Mouse (Mus musculus) kidney, embryonic 14.5 days (tissue): ENCODE results near the gene Olfr313. TPM values are rescaled to one million over a fixed set of nuclear protein-coding genes. Genes with fewer than 3 reads are reported as not detected.
A peak's percentile ranks its signal among the peaks of the same experiment; 100 is the strongest.
"Not testable (repeated sequence)": the region's sequence is repeated elsewhere in the genome, so short reads cannot be mapped to it uniquely, and the experiment has no call there.

Experiments used
- ATAC-seq: fragments of 200-750 bp; cut with Nextera tagmentation; 2 replicates; pipeline ENCODE4 v1.8.0; 2017; ENCODE audit warnings: moderate number of reproducible peaks, mild to moderate bottlenecking, moderate TSS enrichment, moderate library complexity; ENCODE audit not compliant: low FRiP score, low TSS enrichment
- H3K27ac ChIP-seq: fragments of 300-500 bp; sonication (generic); 2 replicates; pipeline ENCODE4 v1.5.1; 2014; ENCODE audit warnings: low read depth, mild to moderate bottlenecking, low read length, moderate library complexity, mixed read lengths
- H3K27me3 ChIP-seq: fragments of 300-500 bp; sonication (generic); 2 replicates; pipeline ENCODE4 v1.6.1; 2014; ENCODE audit warnings: mild to moderate bottlenecking, low read length; ENCODE audit not compliant: control insufficient read depth, insufficient read depth
- H3K36me3 ChIP-seq: fragments of 300-500 bp; sonication (generic); 2 replicates; pipeline ENCODE4 v1.6.1; 2014; ENCODE audit warnings: low read length, mixed read lengths; ENCODE audit not compliant: control insufficient read depth, insufficient read depth
- H3K4me1 ChIP-seq: fragments of 300-500 bp; sonication (generic); 2 replicates; pipeline ENCODE4 v1.6.1; 2014; ENCODE audit warnings: low read length, mixed read lengths; ENCODE audit not compliant: control insufficient read depth, insufficient read depth
- H3K4me2 ChIP-seq: fragments of 300-500 bp; sonication (generic); replicated peaks from 2 replicates; pipeline ENCODE4 v1.6.1; 2014; ENCODE audit warnings: low read depth, mild to moderate bottlenecking, low read length
- H3K4me3 ChIP-seq: fragments of 300-500 bp; sonication (generic); 2 replicates; pipeline ENCODE4 v1.5.1; 2014; ENCODE audit warnings: mild to moderate bottlenecking, low read length
- H3K9ac ChIP-seq: fragments of 300-500 bp; sonication (generic); 2 replicates; pipeline ENCODE4 v1.6.1; 2014; ENCODE audit warnings: low read depth, mild to moderate bottlenecking, low read length, moderate library complexity
- H3K9me3 ChIP-seq: fragments of 300-500 bp; sonication (generic); 2 replicates; pipeline ENCODE4 v1.6.1; 2016; ENCODE audit warnings: low read length; ENCODE audit not compliant: control insufficient read depth
- WGBS: fragments of 180-500 bp; shearing (Covaris S2); extraction: QIAGEN DNeasy Blood & Tissue Kit; methylation state at CpG from one replicate; pipeline ENCODE4 v1.1.7; 2014; 5-methylcytosine and 5-hydroxymethylcytosine counted together
- polyA plus RNA-seq: library from polyadenylated mRNA; unstranded; fragments of >200 nt; fragmentation: Nextera tagmentation; extraction: Ambion mirVana; gene quantifications from 2 replicates; pipeline ENCODE4 v1.2.1, GENCODE M21; 2014

The Olfr313 gene
- polyA plus RNA-seq, 1 experiment from 2014 or later: not detected

DNA sequence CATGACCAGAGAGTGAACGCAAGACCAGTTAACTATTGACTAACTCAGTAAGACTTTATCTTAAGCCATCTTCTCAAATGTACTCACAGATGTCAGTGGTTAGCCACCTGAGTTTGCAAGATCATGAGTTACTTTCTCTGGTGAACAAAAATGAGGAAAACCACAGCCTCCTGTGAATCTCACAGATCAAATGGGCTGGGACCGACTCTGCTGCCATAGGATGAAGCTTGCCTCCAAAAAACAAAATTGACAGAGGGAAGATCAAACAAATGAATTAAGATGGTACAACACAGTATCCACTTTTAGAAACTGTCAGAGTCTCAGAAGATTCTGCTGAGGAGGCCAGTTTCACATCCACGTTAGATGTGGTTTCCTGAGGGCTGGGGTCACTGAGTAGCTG lies 15.0 kb downstream of the Olfr313 start:
- H3K27me3 ChIP-seq: no peaks in the 10 kb centered on the region
- 83% methylated on average over 3 of the region's 3 CpGs for WGBS
- H3K9ac ChIP-seq: no peak overlapping the region
- no peaks in the 10 kb centered on the region for H3K36me3 ChIP-seq
- no peak overlapping the region for H3K4me2 ChIP-seq
- H3K4me3 ChIP-seq: no peak overlapping the region
- H3K4me1 ChIP-seq: no peaks in the 10 kb centered on the region
- no peak overlapping the region for H3K27ac ChIP-seq
- H3K9me3 ChIP-seq: no peaks in the 10 kb centered on the region
- ATAC-seq: no peak

DNA sequence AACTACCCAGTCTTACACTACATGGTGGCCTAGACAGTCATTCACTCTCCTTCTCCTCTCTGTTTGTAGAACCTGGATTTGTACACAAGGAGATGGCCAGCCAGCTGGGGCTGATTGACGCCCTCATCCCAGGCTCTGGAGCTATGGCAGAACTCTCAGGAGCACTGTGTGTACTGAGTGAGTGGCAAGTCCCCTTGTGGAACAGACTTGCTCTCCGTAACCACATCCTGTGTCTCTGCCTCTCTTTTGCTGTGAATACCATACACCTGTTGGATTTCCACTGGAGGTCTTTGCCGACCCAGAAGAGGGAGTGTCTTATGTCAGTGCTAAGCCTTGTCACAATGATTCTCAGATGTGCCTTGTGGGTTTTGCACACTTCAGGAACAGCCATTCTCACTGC lies 17.7 kb downstream of the Olfr313 start:
- not testable (repeated sequence) for H3K36me3 ChIP-seq, H3K4me3 ChIP-seq, H3K27ac ChIP-seq, H3K4me1 ChIP-seq, H3K4me2 ChIP-seq, H3K27me3 ChIP-seq, ATAC-seq, H3K9ac ChIP-seq, H3K9me3 ChIP-seq
- WGBS: 72% methylated on average over 3 of the region's 3 CpGs

DNA sequence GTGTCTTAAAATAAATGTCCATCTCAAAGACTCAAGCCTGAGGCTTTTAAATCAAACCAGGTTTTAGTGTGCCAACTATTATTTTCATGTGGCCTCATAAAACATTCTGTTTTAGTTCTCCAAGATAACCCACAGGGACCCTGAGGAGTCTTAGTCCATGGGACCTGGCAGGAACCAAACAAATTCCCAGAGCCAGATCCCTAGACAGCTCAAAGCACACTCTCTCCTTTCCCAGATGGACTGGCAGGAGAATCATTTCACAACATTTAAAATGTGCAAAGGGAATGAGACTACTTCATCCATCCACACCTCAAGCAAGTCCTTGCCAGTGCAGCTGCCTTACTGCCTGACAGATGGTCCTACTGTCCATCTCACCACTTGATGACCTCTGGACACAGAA lies 24.2 kb downstream of the Olfr313 start, which contains the start of gene Olfr311:
Olfr311 (plus strand) TSS at position 301 of the 400 bp plus-strand sequence.
- not testable (repeated sequence) for ATAC-seq, H3K4me1 ChIP-seq, H3K4me3 ChIP-seq, H3K9me3 ChIP-seq, H3K27me3 ChIP-seq, H3K4me2 ChIP-seq, H3K9ac ChIP-seq, H3K27ac ChIP-seq, H3K36me3 ChIP-seq

DNA sequence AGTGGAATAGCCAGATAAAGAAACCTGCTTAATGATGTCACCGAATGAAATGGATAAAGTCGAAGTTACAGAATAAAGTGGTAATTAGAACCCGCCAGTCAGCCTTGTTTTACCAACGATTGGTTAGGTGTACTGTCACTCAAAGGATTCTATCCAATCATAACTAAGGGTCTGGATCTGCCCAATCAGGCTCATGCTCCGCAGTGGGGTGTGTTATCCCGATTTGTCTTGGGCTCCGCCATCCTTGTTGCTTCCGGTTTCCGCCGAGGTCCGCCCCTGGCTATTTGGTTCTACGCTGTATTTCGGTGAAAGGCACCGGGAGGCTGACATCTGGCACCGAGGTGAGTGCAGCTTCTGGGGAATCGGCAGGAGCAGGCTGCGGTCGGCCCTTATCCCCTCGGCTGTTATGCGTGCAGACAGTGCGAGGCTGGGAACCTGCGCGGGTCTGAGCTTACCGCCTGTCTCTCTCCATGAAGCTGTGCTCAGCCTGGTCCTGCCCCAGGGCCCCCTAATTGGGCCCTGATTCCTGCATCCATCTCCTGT lies 32.2 kb downstream of the Olfr313 start, which contains the start of gene Gm12258:
Gm12258 (plus strand) TSS at position 240 of the 543 bp plus-strand sequence.
- ATAC-seq: peak; percentile 100
- H3K36me3 ChIP-seq: peaks cover 18% of the 10 kb centered on the region
- no peaks in the 10 kb centered on the region for H3K27me3 ChIP-seq
- H3K9ac ChIP-seq: peak within 1 kb of the TSS; percentile 80
- H3K4me3 ChIP-seq: peak within 1 kb of the TSS; percentile 68
- peak within 1 kb of the TSS; percentile 72 for H3K4me2 ChIP-seq
- under 1% methylated on average over 24 of the region's 24 CpGs for WGBS
- no peak within 1 kb of the TSS for H3K27ac ChIP-seq
- H3K9me3 ChIP-seq: no peaks in the 10 kb centered on the region
- peaks cover 5% of the 10 kb centered on the region for H3K4me1 ChIP-seq

DNA sequence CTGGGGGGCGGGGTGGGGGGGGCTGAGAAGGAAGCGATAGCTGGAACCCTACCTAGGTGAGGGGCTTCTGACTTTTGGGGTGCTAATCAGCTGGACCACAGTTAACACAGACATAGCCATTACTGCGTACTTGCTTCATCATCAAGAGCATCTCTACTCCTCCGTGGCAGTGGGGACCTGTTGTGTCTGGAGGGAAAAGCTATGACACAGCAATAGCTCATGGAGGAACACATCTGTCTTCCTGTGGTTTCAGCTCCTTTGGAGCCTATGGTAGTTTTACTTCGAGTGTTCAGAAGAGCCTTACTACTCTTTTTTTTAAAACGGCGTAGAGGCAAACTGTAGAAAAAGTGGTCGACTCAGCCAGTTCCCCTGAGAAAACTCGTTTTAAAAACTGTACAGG lies 32.8 kb downstream of the Olfr313 start:
- H3K9ac ChIP-seq: peak overlapping the region; percentile 80
- no peak overlapping the region for H3K27ac ChIP-seq
- 45% methylated on average over 9 of the region's 9 CpGs for WGBS
- no peaks in the 10 kb centered on the region for H3K27me3 ChIP-seq
- H3K4me3 ChIP-seq: peak overlapping the region; percentile 68
- peaks cover 5% of the 10 kb centered on the region for H3K4me1 ChIP-seq
- peaks cover 18% of the 10 kb centered on the region for H3K36me3 ChIP-seq
- no peak for ATAC-seq
- H3K4me2 ChIP-seq: peak overlapping the region; percentile 72
- no peaks in the 10 kb centered on the region for H3K9me3 ChIP-seq

DNA sequence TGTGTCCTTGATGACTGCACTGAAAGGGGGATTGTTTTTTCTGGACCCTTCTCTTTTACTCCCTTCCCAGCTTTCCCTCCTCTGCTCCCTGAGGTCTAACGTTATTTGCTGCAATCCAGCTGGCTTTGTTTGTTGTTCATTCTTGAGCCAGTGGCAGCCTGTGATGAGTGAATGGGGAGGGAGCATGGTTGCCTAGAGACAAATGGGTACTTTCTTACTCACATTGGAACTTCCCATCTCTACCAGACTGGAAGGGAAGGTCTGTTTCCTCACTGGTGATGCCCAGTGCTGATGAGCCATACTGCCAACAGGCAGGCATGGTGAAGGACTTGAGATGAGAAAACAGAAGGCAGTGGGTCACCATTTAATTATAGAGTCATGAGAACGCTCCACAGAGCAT lies 34.9 kb downstream of the Olfr313 start:
- 73% methylated on average over 2 of the region's 2 CpGs for WGBS
- ATAC-seq: no peak
- Histone ChIP-seq H3K4me1 (peaks cover 5% of the 10 kb centered on the region), H3K9ac (no peak overlapping the region), H3K27me3 (no peaks in the 10 kb centered on the region), H3K36me3 (peaks cover 24% of the 10 kb centered on the region), H3K4me3 (no peak overlapping the region), H3K27ac (no peak overlapping the region), H3K9me3 (no peaks in the 10 kb centered on the region), H3K4me2 (no peak overlapping the region)

GRCm38 (mm10) chr11:58860744-58861143 lies 45.9 kb downstream of the Olfr313 start:
- H3K9ac ChIP-seq: no peak overlapping the region
- peaks cover 41% of the 10 kb centered on the region for H3K36me3 ChIP-seq
- no peak overlapping the region for H3K27ac ChIP-seq
- no peak overlapping the region for H3K4me3 ChIP-seq
- 97% methylated on average over 8 of the region's 8 CpGs for WGBS
- H3K4me1 ChIP-seq: no peaks in the 10 kb centered on the region
- no peak for ATAC-seq
- H3K9me3 ChIP-seq: peaks cover 21% of the 10 kb centered on the region
- no peak overlapping the region for H3K4me2 ChIP-seq
- no peaks in the 10 kb centered on the region for H3K27me3 ChIP-seq

GRCm38 (mm10) chr11:58867039-58867953 lies 52.5 kb downstream of the Olfr313 start, which contains the start of gene 2810021J22Rik:
Gene 2810021J22Rik, plus strand, starts transcription at chr11:58867216.
- peak; percentile 93 for ATAC-seq
- WGBS: 6% methylated on average over 37 of the region's 37 CpGs
- peak within 1 kb of the TSS; percentile 85 for H3K9ac ChIP-seq
- peak within 1 kb of the TSS; percentile 49 for H3K4me2 ChIP-seq
- H3K4me3 ChIP-seq: peak within 1 kb of the TSS; percentile 83
- no peaks in the 10 kb centered on the region for H3K27me3 ChIP-seq
- H3K9me3 ChIP-seq: no peaks in the 10 kb centered on the region
- peak within 1 kb of the TSS; percentile 78 for H3K27ac ChIP-seq
- peaks cover 12% of the 10 kb centered on the region for H3K36me3 ChIP-seq
- peaks cover 12% of the 10 kb centered on the region; the same call in 1 of the 2 replicates for H3K4me1 ChIP-seq

DNA sequence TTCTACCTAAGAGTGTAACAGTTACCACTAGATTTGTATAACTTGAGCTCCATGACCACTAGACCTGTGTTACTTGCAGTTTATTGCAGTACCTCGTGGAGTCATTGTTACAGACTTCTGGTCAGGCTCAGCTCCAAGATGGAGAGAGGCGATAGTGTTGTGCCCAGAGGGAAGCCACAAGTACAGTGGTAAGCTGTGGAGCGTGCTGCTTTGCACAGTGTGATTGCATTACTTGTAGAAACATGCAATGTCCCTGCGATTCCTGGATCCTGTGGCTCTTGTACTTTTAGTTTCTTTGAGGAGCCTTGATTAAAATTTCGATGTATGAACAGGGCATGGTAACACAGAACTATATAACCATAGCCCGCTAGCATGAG lies 53.1 kb downstream of the Olfr313 start:
- no peak for ATAC-seq
- Histone ChIP-seq H3K9me3 (no peaks in the 10 kb centered on the region), H3K36me3 (peaks cover 12% of the 10 kb centered on the region), H3K4me3 (peak overlapping the region; percentile 83), H3K27ac (peak overlapping the region; percentile 78; the same call in 1 of the 2 replicates), H3K4me2 (peak overlapping the region; percentile 49), H3K4me1 (peaks cover 12% of the 10 kb centered on the region; the same call in 1 of the 2 replicates), H3K27me3 (no peaks in the 10 kb centered on the region), H3K9ac (peak overlapping the region; percentile 85; the same call in 1 of the 2 replicates)
- WGBS: 75% methylated on average over 6 of the region's 6 CpGs
